Mouse (Mus musculus) liver, postnatal 0 days (tissue): ENCODE results near the gene Mfge8.

ENCODE experiments used
- CTCF ChIP-seq: sonication (generic); IDR thresholded peaks from 2 replicates; pipeline ENCODE4 v1.5.1; 2016; ENCODE audit warnings: antibody characterized with exemption, low read depth
- EP300 ChIP-seq: IDR thresholded peaks from 2 replicates; pipeline ENCODE4 v1.6.1; 2016; ENCODE audit warnings: antibody characterized with exemption, low read depth, mild to moderate bottlenecking

DNA sequence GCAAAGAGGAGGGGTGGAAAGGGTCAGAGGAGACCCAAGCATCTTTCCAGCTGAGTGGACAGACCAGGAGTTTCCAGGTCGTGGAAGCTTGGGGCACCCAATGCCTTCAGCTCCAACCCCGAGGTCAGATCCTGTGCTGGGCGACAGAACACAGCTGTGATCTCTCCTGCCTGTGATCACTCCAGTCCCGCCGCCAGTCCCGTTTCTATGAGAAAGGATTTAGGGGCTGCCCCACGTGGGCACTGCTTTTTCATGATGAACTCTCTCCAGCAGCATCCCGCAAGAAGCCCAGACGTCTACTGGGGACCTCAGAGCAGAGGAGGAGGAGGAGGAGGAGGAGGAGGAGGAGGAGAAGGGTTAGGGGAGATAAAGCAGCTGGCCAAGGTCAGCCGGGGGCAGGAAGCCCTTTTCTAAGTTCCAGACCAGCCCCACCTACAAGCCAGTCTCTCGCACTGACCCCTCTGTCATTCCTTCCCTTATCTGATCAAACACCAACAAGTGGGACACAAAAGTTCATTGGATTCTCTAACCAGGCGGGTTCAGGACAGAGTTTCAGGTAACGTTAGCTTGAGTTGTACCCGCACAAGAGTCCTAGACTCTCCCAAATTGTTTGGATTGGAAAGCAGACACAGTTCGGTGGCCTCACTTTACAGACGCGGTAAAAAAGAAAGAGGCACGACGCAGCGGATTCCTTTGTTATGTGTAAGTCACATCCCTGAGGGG is 768 bp downstream of the Mfge8 start:
- TF ChIP-seq CTCF: no peak
- no peak for TF ChIP-seq EP300
